ENCODE assay signal across 13 mouse cellular contexts in the genomic region with DNA sequence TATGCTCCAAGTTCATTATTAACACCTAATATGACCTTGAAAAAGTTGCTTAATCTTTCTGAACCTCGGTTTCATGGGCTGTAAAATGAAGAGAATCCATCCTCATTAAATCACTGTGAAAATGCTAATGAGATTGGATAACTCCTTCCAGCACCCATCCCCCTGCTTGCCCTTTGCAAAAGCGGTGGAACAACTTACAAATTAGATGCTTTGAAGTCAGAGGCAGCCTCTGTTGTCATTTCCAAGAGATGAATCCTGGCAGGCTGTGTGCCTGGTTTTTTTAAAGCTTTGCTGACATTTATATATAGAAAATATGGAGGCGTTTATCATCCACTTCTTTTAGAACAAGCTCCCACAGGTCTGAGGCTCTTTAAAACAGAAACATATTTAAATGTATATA.
DNase-seq lines count a peak whose midpoint lies in the region; ATAC-seq lines count a peak whose summit lies in the region.
"Had no signal": no experiment of that assay in that cellular context is flagged by ENCODE, and none has a peak within 500 bp of the region (broad histone marks: within the 10 kb centered on the region; RNA-seq: fewer than 3 reads in every experiment).

No protein-coding gene starts in this region.

- H3K4me2 ChIP-seq in forebrain, embryonic 11.5 days (ENCODE audit: low read depth, low read length, severe bottlenecking), result no peak overlapping the region
- no peak overlapping the region for H3K4me2 ChIP-seq in midbrain, embryonic 16.5 days (ENCODE audit: low read length)
- H3K4me2 ChIP-seq in intestine, embryonic 16.5 days (ENCODE audit: low read depth, low read length), result no peak overlapping the region
- H3K4me2 ChIP-seq: heart, embryonic 13.5 days; intestine, embryonic 15.5 days; limb, embryonic 13.5 days; neural tube, embryonic 15.5 days had no signal

- H3K4me1 ChIP-seq in forebrain, embryonic 11.5 days (replicated peaks; ENCODE audit: control insufficient read depth, insufficient read depth, low read length), result peaks cover 7% of the 10 kb centered on the region; the same call in 1 of the 2 replicates
- H3K4me1 ChIP-seq in midbrain, embryonic 16.5 days (ENCODE audit: control insufficient read depth, insufficient read depth, low read length), result peaks cover 4% of the 10 kb centered on the region
- H3K4me1 ChIP-seq in intestine, embryonic 16.5 days (ENCODE audit: control insufficient read depth, insufficient read depth, low read length), result no peaks in the 10 kb centered on the region
- H3K4me1 ChIP-seq: intestine, embryonic 15.5 days; limb, embryonic 13.5 days; neural tube, embryonic 15.5 days had no signal

- no peak overlapping the region for H3K4me3 ChIP-seq in forebrain, embryonic 11.5 days (ENCODE audit: low read depth, low read length)
- no peak overlapping the region for H3K4me3 ChIP-seq in midbrain, embryonic 16.5 days (ENCODE audit: low read depth, low read length)
- no peak overlapping the region for H3K4me3 ChIP-seq in intestine, embryonic 16.5 days (ENCODE audit: low read length)
- H3K4me3 ChIP-seq: heart, embryonic 13.5 days; intestine, embryonic 15.5 days; limb, embryonic 13.5 days; neural tube, embryonic 15.5 days had no signal

- 21% methylated on average over 3 of the region's 3 CpGs for WGBS in forebrain, embryonic 11.5 days
- WGBS in midbrain, embryonic 16.5 days, result 14% methylated on average over 3 of the region's 3 CpGs
- 29% methylated on average over 3 of the region's 3 CpGs for WGBS in intestine, embryonic 16.5 days

- no peaks in the 10 kb centered on the region for H3K36me3 ChIP-seq in forebrain, embryonic 11.5 days (ENCODE audit: control insufficient read depth, insufficient read depth, low read length)
- H3K36me3 ChIP-seq in midbrain, embryonic 16.5 days (ENCODE audit: control insufficient read depth, insufficient read depth, low read length), result no peaks in the 10 kb centered on the region
- no peaks in the 10 kb centered on the region for H3K36me3 ChIP-seq in intestine, embryonic 16.5 days (ENCODE audit: control insufficient read depth, insufficient read depth, low read length)
- H3K36me3 ChIP-seq: heart, embryonic 13.5 days; intestine, embryonic 15.5 days; limb, embryonic 13.5 days; neural tube, embryonic 15.5 days had no signal

- H3K27me3 ChIP-seq in forebrain, embryonic 11.5 days (ENCODE audit: control insufficient read depth, insufficient read depth, low read length), result no peaks in the 10 kb centered on the region
- H3K27me3 ChIP-seq in midbrain, embryonic 16.5 days (ENCODE audit: control insufficient read depth, insufficient read depth, low read depth, low read length), result no peaks in the 10 kb centered on the region
- no peaks in the 10 kb centered on the region for H3K27me3 ChIP-seq in intestine, embryonic 16.5 days (replicated peaks; ENCODE audit: control insufficient read depth, insufficient read depth, low read length)
- H3K27me3 ChIP-seq: heart, embryonic 13.5 days; intestine, embryonic 15.5 days; limb, embryonic 13.5 days; neural tube, embryonic 15.5 days had no signal

- H3K27ac ChIP-seq in forebrain, embryonic 11.5 days (ENCODE audit: low read depth, low read length), result peak overlapping the region; percentile 41; the same call in 1 of the 2 replicates
- no peak overlapping the region for H3K27ac ChIP-seq in midbrain, embryonic 16.5 days (ENCODE audit: low read length)
- no peak overlapping the region for H3K27ac ChIP-seq in intestine, embryonic 16.5 days (ENCODE audit: low read length)
- H3K27ac ChIP-seq: heart, embryonic 13.5 days; intestine, embryonic 15.5 days; limb, embryonic 13.5 days; macrophage; neural tube, embryonic 15.5 days had no signal

- H3K9ac ChIP-seq in forebrain, embryonic 11.5 days (ENCODE audit: low read length), result no peak overlapping the region
- no peak overlapping the region for H3K9ac ChIP-seq in midbrain, embryonic 16.5 days (ENCODE audit: low read depth, low read length)
- H3K9ac ChIP-seq in intestine, embryonic 16.5 days (ENCODE audit: low read depth, low read length), result no peak overlapping the region
- H3K9ac ChIP-seq: heart, embryonic 13.5 days; intestine, embryonic 15.5 days; limb, embryonic 13.5 days; neural tube, embryonic 15.5 days had no signal

- ATAC-seq in forebrain, embryonic 11.5 days (replicated peaks; ENCODE audit: low FRiP score), result peak; percentile 87
- ATAC-seq in midbrain, embryonic 16.5 days, result peak; percentile 76
- no peak for ATAC-seq in intestine, embryonic 16.5 days
- ATAC-seq: intestine, embryonic 15.5 days had no signal

- no peaks in the 10 kb centered on the region for H3K9me3 ChIP-seq in forebrain, embryonic 11.5 days (ENCODE audit: control insufficient read depth, low read length)
- no peaks in the 10 kb centered on the region for H3K9me3 ChIP-seq in midbrain, embryonic 16.5 days (replicated peaks; ENCODE audit: control insufficient read depth, low read length, poor library complexity, severe bottlenecking)
- no peaks in the 10 kb centered on the region for H3K9me3 ChIP-seq in intestine, embryonic 16.5 days (ENCODE audit: control insufficient read depth, low read length)
- H3K9me3 ChIP-seq: intestine, embryonic 15.5 days; limb, embryonic 13.5 days; neural tube, embryonic 15.5 days had no signal

- DNase-seq in adrenal gland, postnatal 14 days, result peak; percentile 14
- DNase-seq in adrenal gland, postnatal 4 days (ENCODE audit: low spot score in 2 of 2), result no peak
- peak; percentile 53 for DNase-seq in forebrain, embryonic 11.5 days (ENCODE audit: low spot score)
- peak; percentile 21 for DNase-seq in layer of hippocampus, adult 9-10 months (ENCODE audit: low spot score)
- no peak for DNase-seq in kidney, postnatal 25 days
- no peak for DNase-seq in kidney, postnatal 10 days

Comparison
In these comparisons a context has a peak if more than half of its experiments do, and no peak if none do; other contexts are left out.
1. DNase-seq: peak in adrenal gland, postnatal 14 days (single experiment), forebrain, embryonic 11.5 days (single experiment) and layer of hippocampus, adult 9-10 months (single experiment); none in adrenal gland, postnatal 4 days (0 of 2), kidney, postnatal 25 days (0 of 2) and kidney, postnatal 10 days (single experiment).